Mouse (Mus musculus) adrenal gland, postnatal 14 days (tissue): Measurements from ENCODE around the gene Olfr945. TPM values are rescaled to one million over a fixed set of nuclear protein-coding genes. Genes with fewer than 3 reads are reported as not detected.

ENCODE experiments used
- DNase-seq: peaks from one replicate; pipeline ENCODE4 v3.0.0; 2021; ENCODE audit warnings: mixed read lengths
- long read RNA-seq, 2 experiments: library from polyadenylated mRNA; stranded (forward); transcript quantifications; one replicate each; pipeline ENCODE4 v2.0.0; 2021
- total RNA-seq: library from RNA; stranded (reverse); gene quantifications from 2 replicates; pipeline ENCODE4 v1.2.3, GENCODE M21; 2021

The Olfr945 gene
- not detected in 2 replicates for total RNA-seq
- long read RNA-seq, experiment 1, result 0 reads
- long read RNA-seq, experiment 2, result 0 reads

GRCm38 (mm10) chr9:39276718-39277117 lies at the start of gene Olfr945:
Gene Olfr945 (minus strand): TSS chr9:39276818.
- no peak for DNase-seq

- no peak for DNase-seq
Measured at GRCm38 (mm10) chr9:39325945-39326344, 49.3 kb upstream of the Olfr945 start, which contains the start of gene Olfr948. Gene Olfr948 (minus strand): TSS chr9:39326045.

- DNase-seq, result no peak
Measured at GRCm38 (mm10) chr9:39287136-39287535, 10.5 kb upstream of the Olfr945 start.

- DNase-seq, result no peak
Measured at GRCm38 (mm10) chr9:39249894-39250293, 26.7 kb downstream of the Olfr945 start, which contains the start of gene Olfr1537. Gene Olfr1537 (minus strand): TSS chr9:39249994.

Other genes starting within 250 kb of the Olfr945 start
- gene Olfr937, start 211.9 kb downstream of the Olfr945 start, total RNA-seq, result not detected in 2 replicates
- not detected in 2 replicates for gene Olfr938, start 197.9 kb downstream of the Olfr945 start, total RNA-seq
- not detected in 2 replicates for gene Olfr27, start 148.7 kb downstream of the Olfr945 start, total RNA-seq
- not detected in 2 replicates for gene Olfr943, start 110.5 kb downstream of the Olfr945 start, total RNA-seq
- not detected in 2 replicates for gene Olfr944, start 74.9 kb downstream of the Olfr945 start, total RNA-seq
- gene Olfr1537, start 26.8 kb downstream of the Olfr945 start, total RNA-seq, result not detected in 2 replicates
- not detected in 2 replicates for gene Olfr948, start 49.2 kb upstream of the Olfr945 start, total RNA-seq
- not detected in 2 replicates for gene Olfr951, start 110.6 kb upstream of the Olfr945 start, total RNA-seq
- not detected in 2 replicates for gene Olfr952, start 150.3 kb upstream of the Olfr945 start, total RNA-seq
- not detected in 2 replicates for gene Olfr954, start 179.9 kb upstream of the Olfr945 start, total RNA-seq
- gene Olfr955, start 195.1 kb upstream of the Olfr945 start, total RNA-seq, result not detected in 2 replicates
- gene Olfr44, start 217.2 kb upstream of the Olfr945 start, total RNA-seq, result not detected in 2 replicates
- not detected in 2 replicates for gene Olfr957, start 239.0 kb upstream of the Olfr945 start, total RNA-seq